Mouse (Mus musculus) adipocyte (in vitro differentiated cells): ENCODE measurements around the gene Smarcd3.

Experiments used
- DNase-seq: peaks from one replicate; pipeline ENCODE4 v3.0.0-alpha.2; 2016; ENCODE audit warnings: low spot score

The Smarcd3 gene

GRCm38 (mm10) chr5:24623986-24624821 is at the start of gene Smarcd3:
Gene Smarcd3, minus strand, starts transcription at chr5:24624411.
- no peak for DNase-seq

GRCm38 (mm10) chr5:24661457-24661856 is 37.2 kb upstream of the Smarcd3 start:
- DNase-seq: no peak

GRCm38 (mm10) chr5:24659708-24660423 is 35.7 kb upstream of the Smarcd3 start:
- DNase-seq: no peak

- DNase-seq: peak; percentile 58
Measured at GRCm38 (mm10) chr5:24657113-24657512, 32.9 kb upstream of the Smarcd3 start.

GRCm38 (mm10) chr5:24654491-24654890 is 30.3 kb upstream of the Smarcd3 start:
- DNase-seq: no peak

GRCm38 (mm10) chr5:24652780-24653179 is 28.6 kb upstream of the Smarcd3 start:
- DNase-seq: no peak

GRCm38 (mm10) chr5:24651768-24652752 is 27.8 kb upstream of the Smarcd3 start:
- peak; percentile 81 for DNase-seq

GRCm38 (mm10) chr5:24651356-24651755 is 27.1 kb upstream of the Smarcd3 start:
- DNase-seq: no peak

- no peak for DNase-seq
Measured at GRCm38 (mm10) chr5:24649701-24650100, 25.5 kb upstream of the Smarcd3 start.

GRCm38 (mm10) chr5:24649231-24649630 is 25.0 kb upstream of the Smarcd3 start:
- DNase-seq: no peak

- no peak for DNase-seq
Measured at GRCm38 (mm10) chr5:24645454-24645853, 21.2 kb upstream of the Smarcd3 start.

- DNase-seq: no peak
Measured at GRCm38 (mm10) chr5:24639081-24639480, 14.9 kb upstream of the Smarcd3 start.

GRCm38 (mm10) chr5:24638131-24638530 is 13.9 kb upstream of the Smarcd3 start:
- DNase-seq: no peak

- peak; percentile 54 for DNase-seq
Measured at GRCm38 (mm10) chr5:24636987-24637386, 12.8 kb upstream of the Smarcd3 start.

- DNase-seq: peak; percentile 62
Measured at GRCm38 (mm10) chr5:24635526-24636141, 11.4 kb upstream of the Smarcd3 start.

- DNase-seq: no peak
Measured at GRCm38 (mm10) chr5:24635093-24635492, 10.9 kb upstream of the Smarcd3 start.

GRCm38 (mm10) chr5:24629712-24630111 is 5.5 kb upstream of the Smarcd3 start:
- no peak for DNase-seq

- DNase-seq: no peak
Measured at GRCm38 (mm10) chr5:24624822-24625120, 560 bp upstream of the Smarcd3 start.

GRCm38 (mm10) chr5:24623041-24623985 is 898 bp downstream of the Smarcd3 start:
- no peak for DNase-seq

- no peak for DNase-seq
Measured at GRCm38 (mm10) chr5:24622386-24623040, 1.7 kb downstream of the Smarcd3 start.
